Mouse (Mus musculus): ENCODE results near the gene Tns2.

Gene Tns2

DNA sequence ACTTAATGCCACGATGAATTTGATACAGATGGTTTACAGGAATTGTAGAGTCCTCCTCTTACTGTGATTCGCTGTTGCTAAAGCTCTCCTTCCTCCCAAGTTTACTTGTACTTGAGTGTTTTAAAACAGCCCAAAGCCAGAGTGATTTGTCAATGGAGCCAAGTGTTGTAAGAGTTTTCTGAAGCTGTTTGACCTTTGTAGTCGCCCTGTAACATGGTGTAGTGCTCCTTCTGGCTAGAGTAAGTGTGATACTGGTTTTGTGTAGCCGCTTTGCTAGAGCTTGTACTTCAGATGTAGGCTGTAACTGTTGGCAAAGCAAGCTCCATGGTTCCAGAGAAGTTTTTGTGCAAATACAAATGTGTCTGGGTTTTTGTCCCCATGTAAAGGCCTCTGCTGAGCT, 8.0 kb upstream of the Tns2 start:
- no peak for DNase-seq (ENCODE audit: low read depth)

DNA sequence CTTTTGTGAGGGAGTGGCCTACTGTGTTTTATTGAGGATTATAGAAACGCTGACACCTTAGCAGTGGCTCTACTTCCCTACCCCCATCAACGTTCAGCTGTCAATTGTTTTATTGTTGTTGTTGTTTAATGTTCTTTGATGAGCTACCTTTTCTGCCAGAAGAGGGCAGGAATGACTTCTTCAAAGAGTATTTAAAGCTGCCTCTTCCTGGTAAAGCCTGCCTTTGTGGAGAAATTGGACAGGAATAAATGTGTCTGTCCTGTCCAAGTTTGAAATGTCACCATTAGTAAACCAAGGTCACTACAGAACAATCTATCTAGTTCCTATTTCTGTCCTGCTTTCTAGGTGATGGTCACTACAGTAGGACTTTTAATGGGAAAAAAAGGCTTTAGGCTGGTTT, 6.1 kb upstream of the Tns2 start:
- no peak for DNase-seq (ENCODE audit: low read depth)

DNA sequence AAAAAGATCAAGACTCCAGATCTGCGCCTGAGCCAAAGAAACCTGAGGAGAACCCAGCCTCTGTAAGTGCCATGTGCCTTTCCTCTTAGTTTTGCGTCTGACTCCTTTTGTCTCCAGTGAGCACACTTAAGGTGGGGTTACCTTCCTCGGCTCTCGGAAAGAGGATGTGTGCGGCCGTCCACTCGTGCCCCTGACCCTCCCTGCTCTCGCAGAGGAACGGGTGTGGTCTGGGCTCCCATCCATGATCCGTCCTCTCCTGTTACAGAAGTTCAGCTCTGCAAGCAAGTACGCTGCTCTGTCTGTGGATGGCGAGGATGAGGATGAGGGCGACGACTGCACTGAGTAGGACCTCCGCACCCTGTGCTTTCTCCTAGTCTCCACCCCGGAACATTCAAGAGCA, 5.2 kb upstream of the Tns2 start:
- no peak for DNase-seq (ENCODE audit: low read depth)

DNA sequence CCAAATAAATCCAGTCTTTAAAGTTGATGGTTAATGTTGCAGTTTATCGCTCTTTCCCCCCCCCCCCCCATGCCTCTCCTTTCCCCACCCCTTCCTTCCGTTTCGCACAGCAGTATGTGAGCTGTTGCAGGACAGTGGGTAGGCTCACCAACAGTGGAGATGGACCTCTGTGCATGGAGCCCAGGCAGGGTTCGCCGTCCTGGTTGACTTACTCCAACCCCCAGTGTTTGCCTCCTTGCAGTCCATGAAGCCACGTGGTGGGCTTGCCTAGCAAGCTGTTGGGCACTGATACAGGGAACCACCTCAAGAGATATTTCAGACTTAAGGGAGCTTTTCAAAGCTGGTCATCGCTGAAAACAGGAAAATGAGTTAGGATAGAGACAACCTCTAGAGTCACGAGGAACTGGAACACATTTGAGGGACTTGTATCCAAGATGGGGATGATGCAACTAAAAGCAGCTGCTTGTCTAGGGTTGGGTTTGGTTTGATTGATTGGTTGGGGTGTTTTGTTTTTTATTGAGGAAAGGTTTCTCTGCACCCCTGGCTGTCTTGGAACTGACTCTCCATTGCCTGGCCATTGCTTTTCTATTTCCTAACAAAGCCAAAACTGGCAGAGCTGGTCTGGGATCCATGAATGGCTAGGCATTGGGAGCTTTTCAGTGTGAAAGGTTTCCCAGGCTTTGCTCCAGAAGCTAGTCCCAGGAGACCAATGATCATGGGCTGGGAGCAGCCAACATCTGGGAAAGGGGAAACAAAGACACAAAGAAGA, 2.9 kb upstream of the Tns2 start:
- DNase-seq (ENCODE audit: low read depth), result no peak

DNA sequence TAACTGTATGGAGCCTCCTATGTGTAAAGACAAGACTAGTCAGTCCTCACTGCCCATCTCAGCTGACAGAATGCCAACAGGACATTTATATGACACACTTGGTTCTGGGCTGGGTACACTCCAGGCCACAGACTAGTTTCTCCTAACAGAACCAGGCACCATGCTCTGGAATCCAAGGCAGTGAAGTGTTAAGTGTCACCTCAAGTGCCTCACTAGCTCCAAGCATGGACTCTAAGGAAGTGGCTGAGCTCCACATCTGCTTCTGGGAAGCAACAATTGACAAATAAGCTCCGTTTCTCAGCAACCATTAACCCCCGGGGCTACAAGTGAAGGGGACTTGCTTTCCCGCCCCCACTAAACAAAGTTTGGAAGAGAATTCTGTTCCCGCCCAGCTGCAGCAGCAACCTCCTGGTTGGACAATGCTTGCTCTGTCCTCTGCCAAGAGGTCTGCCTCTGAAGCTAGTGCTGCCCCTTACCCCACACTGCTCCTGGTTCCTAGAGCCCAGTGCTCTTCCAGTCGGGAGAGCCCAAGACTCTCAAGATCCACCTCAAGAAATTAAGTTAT, 2.1 kb upstream of the Tns2 start:
- no peak for DNase-seq (ENCODE audit: low read depth)

DNA sequence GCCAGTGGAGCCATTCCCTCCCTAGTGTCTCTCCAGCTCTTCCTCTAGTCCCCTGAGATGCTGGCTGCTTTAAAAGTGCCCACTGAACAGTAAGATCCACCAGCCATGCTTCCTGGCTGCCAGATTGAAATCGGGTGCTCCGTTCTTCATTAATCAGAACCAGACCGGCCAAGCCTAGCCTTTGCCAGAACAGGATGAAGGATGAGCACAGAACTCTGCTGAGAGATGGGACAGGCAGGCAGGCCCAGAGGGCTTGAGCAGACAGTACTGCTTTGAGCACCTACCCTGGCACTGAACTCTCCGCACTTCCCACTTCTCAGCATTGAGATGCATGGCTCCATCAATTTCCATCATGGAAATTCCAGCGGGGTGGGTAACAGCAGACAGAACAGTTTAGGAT, 953 bp upstream of the Tns2 start:
- no peak for DNase-seq (ENCODE audit: low read depth)

DNA sequence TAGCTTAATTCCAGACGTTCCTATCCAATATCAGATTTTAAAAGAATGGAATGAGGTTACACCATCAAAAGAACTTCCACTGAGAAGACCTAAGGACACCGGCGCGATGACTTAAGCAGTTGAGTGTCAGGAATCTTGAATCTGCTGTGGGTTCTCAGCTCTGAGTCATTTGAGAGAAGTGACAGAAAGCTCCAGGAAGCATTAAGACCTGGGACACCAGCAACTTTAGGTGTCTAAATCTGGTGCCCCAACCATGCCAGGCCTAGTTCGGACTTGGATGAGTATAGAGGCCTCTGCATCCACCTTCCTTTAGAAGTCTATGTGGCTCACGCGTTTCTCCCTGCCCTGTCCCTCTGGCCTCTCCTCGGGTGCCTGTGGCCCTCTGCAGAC, 447 bp upstream of the Tns2 start:
- no peak for DNase-seq (ENCODE audit: low read depth)

DNA sequence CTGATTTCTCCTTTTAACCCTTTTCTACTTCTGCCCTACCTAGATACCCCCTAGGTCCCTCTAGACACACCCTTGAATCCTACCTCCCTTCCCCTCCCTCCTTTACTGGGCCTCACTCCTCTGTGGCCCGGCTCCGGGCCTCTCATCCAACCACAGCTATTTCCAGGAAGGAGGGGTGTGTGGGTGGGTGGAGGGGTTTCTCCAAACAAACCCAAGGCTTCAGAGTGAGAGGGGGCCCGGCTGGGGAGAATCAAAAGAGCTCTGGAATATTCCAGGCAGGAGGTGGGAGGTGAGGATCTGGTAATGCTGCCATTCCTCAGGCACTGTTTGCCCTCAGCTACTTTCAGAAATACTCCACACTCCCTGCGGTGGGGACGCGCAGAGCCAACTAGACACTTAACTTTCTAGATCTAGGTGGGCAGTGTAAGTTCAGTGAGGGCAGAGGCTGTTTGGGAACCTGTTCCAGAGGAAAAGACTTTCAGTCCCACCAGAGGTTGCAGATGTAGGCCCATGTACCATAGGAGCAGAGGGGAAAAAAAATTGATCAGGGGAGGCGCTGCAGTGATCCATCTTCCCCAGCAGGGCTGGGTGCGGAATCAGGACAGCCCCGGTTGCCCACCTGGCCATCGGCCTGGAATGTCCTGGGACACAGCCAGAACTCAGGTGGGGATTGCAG, 921 bp downstream of the Tns2 start:
- DNase-seq (ENCODE audit: low read depth), result no peak

DNA sequence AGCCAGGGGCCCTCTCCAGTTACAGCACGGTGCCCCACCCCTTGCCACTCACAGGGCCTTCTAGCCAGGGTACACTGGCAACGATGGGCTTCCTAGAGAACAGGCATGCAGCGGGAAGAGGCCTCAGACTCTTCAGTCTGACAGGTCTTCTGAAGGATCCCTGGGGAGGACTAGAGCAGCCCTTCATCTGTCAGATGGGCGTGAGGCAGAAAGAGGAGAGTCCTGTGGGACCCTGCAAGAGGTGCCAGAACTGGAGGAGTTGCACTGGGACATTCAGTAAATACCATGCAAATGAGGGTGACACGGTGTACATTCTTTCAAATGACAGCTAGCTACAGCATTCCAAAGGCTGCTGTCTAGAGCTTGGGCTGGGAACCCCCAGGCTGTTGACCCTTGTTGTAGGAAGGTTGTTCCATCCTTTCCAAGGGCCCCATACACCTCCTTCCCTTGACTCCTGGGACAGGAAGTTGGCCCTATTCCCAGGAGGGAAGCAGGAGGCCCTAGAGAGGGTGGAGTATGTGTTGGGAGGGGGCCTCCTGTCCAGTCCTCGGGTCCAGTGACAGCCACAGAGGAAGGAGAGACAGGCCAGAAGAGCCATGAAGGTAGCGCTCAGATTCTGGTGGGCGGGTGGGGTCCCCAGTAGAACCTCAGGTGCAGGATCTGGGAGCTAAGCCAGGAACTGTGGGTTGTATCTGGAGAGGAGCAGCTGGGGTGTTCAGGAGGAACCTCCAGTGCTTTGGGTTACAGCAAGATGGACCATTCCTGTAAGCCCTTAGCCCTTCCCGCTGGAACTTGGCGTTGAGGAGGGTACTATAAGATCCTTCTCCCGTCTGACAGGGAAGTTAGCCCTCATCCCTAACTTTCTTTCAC, 1.7 kb downstream of the Tns2 start:
- DNase-seq (ENCODE audit: low read depth), result no peak

DNA sequence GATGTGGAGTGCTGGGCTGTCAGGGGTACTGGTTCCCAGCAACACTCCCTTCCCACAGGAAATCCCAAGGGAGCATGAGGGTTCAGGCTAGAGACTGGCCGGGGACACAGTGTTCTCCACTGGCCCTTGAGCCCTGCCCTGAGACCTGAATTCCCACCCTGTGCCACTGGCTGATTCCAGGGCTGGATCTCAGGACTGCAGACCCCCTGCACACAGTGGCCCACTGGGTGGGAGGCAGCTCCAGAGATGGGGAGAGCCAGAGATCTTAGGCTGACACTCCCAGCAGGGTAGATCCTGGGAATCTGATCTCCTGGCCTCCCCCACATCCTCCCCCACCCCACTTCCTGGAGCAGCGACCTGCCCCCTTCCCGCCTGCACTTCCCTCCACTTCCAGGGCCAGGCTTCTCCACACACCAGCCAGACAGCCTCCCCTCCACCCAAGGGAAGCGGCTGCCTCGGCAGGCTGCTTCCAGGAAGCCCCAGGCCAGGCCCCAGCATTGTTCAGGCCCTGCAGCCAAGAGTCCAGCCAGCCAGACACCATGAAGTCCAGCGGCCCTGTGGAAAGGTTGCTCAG, 2.4 kb downstream of the Tns2 start:
- DNase-seq (ENCODE audit: low read depth), result no peak

DNA sequence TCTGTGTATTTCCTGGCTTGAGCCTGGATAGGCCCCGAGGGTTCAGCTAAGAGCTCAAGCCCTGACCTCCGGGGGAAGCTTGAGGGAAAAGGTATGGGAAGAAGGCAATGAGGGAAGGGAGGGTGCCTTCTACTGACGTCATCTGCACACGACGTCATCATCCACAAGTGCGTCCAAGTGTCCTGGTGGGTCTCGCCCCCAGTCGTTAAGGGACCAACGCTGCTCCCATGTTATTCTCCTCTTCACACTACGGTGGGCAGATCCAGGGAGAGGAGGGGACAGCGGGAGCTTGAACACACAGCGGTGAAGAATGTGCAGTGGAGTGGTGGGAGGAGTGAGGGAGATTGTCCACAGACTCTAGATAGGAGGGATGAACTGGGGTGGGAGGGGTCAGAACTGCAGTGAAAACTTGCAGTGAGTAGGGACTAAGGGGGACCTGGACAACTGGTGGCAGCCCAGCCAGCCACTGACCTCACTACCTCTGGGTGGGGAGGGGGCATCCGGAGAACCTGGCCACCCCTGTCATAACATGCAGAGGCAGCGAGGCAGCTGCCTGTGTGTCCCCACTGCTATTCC, 3.2 kb downstream of the Tns2 start:
- DNase-seq (ENCODE audit: low read depth), result no peak

DNA sequence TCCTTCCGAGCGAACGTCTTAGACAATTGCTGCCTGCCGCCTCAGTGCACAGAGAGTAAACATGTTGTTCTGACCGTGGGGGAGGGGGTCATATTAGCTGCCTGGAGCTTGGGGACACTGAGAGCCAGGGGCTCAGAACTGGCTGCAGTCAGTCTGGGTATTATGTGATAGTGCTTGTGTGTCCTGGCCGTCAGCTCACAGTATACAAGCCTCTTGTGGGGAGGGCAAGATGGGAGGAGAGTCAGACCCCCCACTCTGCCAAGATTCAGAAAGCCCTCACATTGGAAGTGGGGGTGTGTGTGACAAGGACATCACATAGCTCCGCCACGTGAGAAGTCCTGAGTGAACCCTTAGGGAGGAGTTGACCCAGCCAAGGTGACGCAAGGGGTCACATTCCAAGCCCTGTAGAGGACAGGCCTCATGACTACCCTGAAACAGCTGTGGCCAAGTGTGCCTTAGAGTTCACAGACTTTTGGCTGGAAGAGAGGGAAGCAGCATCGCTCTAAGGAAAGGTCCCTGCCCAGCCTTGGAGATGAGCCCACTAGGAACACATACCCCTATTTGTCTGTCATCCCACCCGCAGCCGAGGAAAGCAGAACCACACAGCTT, 3.8 kb downstream of the Tns2 start:
- no peak for DNase-seq (ENCODE audit: low read depth)

DNA sequence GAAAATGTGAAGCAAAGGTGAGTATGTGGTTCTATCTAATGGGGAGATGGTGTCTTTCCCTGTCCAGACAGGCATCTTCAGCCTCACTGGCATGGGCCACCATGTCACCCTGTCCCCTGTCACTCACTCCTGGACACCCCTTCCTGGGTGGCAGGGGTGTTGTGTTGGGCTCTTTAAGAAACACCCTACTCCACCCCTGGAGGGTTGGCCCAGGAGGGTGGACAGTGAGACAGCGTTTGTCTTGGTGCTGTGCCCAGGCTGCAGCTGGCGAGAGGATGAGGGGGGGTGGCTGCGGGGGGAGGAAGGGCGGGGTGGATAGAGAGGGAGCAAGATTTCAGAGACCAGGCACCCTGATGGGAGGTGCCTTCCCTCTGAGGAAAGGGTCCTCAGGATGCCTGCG, 5.1 kb downstream of the Tns2 start:
- no peak for DNase-seq (ENCODE audit: low read depth)

DNA sequence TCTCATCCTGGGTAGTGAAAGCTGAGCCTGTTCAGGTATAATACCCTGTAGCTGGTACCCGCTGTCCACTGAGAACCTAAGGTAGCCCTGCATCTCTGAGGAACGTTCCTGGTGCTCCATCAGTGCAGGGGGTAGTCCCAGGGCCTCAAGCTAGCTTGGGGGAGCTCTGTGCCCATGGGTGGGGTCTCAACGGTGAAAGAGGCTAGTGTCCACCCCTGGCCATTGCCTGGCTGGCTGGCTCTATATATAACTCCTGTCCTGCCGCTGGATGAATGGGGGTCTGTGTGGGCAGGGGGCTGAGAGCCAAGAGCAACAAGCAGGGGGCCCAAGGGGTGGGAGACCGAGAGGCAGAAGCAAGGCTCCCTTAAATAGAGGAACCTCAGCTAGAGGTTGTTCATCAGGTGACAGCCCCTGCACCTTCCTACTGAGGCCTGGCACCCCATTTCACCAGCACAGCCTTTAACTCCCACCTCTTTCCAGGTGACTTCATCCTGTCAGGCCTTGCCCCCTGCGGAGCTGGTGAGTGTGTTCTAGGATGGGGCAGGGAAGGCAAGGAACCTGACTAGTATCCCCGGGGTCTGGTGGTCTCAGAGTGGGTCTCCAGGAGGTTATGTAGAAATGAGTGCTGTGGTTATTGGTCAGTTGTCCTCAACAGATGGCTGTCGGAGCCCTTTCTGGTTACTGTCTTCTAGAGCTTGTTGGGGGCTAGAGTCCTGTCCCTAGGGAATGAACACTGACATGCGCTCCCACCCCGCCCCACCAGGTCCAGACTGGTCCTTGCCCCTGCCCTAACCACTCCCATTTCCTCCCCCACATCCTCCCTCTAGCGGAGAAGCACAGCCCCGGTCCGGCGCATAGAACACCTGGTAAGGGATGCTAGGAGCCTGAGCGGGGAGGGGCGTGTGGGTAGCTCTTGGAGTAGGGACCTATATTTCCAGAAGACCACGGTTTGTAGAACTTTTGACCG, 5.8 kb downstream of the Tns2 start:
- DNase-seq (ENCODE audit: low read depth), result no peak

DNA sequence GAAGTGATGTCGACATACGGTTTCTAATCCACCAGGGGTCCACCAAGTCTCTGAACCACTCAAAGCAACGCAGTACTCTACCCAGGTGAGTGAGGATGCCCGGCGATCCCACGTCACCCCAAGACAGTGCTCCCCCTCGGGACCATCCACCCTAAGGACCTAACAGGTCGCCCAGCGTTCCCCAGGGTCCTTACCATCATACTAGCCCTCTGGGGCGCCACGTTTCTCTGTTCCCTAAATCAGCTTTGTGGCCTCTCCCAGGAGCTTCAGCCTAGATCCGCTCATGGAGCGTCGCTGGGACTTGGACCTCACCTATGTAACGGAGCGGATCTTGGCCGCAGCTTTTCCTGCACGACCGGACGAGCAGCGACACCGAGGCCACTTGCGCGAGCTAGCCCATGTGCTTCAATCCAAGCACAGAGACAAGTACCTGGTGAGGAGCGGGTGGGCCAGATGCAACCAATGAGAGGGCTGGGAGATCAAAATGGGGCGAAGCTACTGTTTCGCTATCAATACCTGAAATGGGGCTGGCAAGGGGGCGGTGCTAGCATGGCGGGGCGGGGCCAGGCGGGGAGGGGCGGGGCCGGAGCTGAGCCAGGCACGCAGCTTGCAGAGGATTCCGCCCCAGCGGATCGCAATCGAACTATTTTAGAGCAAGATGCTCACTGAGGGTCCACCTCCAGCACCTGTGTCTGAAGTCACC, 6.7 kb downstream of the Tns2 start:
- peak; percentile 24 for DNase-seq (ENCODE audit: low read depth)

DNA sequence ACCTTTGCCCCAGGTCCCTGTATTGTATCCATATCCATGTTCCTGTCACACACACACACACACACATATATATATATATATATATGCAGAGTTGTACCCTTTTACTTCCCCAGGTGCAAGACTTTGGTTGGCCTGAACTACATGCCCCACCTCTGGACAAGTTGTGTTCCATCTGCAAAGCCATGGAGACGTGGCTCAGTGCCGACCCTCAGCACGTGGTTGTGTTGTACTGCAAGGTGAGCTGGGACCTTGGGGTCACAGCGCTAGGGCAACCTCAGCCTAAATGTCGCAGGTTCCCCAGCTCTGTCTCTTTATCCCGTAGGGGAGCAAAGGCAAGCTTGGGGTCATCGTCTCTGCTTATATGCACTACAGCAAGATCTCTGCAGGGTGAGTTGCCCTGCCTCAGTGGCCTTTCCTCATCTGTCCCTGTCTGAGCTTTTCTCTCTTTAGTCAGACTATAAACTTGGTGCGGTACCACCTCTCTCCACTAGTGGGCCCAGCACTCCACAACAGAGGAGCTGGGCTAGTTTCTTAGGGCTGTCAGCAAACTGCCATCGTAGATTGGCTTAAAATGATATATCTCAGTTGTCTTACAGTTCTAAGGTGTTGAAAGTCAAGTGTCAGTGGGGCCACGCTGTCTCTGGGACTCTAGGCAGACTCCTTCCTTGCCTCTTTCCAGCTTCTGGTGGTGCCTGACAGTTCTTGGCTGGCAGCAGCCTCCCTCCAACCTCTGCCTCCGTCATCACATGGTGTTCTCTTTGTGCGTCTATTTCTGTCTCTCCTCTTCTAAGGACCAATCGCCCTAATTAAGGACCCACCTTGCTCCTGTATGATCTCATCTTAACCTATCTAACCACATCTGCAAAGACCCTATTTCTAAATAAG, 7.7 kb downstream of the Tns2 start:
- DNase-seq (ENCODE audit: low read depth), result peak; percentile 79

DNA sequence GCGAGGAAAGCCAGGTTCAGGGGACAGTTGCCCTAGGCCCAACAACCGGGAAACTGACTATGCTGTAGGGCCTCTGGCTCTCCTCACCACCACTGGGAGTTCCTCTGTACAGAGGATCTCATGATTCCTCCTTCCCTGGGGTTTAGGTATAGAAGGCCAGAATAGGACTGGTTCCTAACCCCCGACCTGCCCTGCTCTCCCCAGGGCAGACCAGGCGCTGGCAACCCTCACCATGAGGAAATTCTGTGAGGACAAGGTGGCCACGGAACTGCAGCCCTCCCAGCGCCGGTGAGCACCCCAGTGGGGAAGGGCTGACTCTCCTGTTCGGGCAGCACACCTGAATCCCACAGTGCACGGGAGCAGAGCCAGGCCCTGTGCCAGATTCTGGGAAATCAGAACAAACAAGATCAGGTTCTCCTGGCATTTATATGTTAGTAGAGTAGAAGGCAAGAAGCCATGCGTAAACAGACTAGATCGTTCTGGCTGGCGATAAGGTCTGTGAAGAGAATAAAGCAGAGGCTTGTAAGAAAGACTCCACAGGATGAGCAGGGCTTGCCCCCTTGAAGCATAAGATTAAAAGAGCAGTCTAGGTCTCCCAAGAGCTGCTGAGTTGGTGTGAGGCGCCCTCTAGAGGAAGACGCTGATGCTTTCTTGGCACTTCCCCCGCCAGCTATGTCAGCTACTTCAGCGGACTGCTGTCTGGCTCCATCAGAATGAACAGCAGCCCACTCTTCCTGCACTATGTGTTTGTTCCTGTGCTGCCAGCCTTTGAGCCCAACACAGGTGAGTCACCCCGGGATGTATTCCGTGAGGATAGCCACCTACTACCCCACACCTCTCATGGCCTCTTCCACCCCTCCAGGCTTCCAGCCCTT, 8.7 kb downstream of the Tns2 start:
- peak; percentile 71 for DNase-seq (ENCODE audit: low read depth)

DNA sequence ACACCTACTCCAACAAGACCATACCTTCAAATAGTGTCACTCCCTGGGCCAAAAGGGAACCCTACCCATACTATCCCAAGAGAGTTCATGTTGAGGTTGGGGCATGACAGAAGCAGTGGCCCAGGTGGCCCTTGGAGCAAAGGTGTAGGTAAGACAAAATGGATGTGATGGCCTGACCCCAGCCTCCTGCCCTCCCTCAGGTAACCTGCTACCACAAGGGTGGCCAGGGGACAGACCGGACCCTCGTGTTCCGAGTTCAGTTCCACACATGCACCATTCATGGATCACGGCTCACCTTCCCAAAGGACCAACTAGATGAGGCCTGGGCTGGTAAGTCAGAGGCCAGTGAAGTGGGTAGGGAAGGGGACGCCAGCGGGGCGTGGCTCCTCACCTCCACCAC, 10.1 kb downstream of the Tns2 start:
- no peak for DNase-seq (ENCODE audit: low read depth)

Data from c-Kit-positive CD71-positive TER-119-negative erythroid progenitor cells, embryonic 14.5 days (primary cell).